Mouse (Mus musculus) kidney, adult 2 months (tissue): ENCODE measurements around the gene Epx. TPM values are rescaled to one million over a fixed set of nuclear protein-coding genes. Genes with fewer than 3 reads are reported as not detected.

Experiments
- DNase-seq: peaks from one replicate; pipeline ENCODE4 v3.0.0; 2021
- H3K27ac ChIP-seq: fragments of 200-500 bp; 2 replicates; pipeline ENCODE4 v1.5.1; 2012; ENCODE audit warnings: low read depth, low read length, control low read depth, inconsistent platforms; ENCODE audit not compliant: insufficient read depth
- H3K27me3 ChIP-seq: fragments of 200-500 bp; replicated peaks from 2 replicates; pipeline ENCODE4 v1.6.1; 2012; ENCODE audit warnings: mild to moderate bottlenecking, moderate library complexity, low read length, inconsistent platforms; ENCODE audit not compliant: control insufficient read depth, insufficient read depth
- H3K36me3 ChIP-seq: fragments of 200-500 bp; 2 replicates; pipeline ENCODE4 v1.6.1; 2012; ENCODE audit warnings: mild to moderate bottlenecking, moderate library complexity, low read length, inconsistent platforms; ENCODE audit not compliant: control insufficient read depth, insufficient read depth
- H3K4me1 ChIP-seq: fragments of 200-500 bp; 2 replicates; pipeline ENCODE4 v1.6.1; 2011; ENCODE audit warnings: low read length; ENCODE audit not compliant: control insufficient read depth, insufficient read depth
- H3K4me3 ChIP-seq: fragments of 200-500 bp; 2 replicates; pipeline ENCODE4 v1.5.1; 2011; ENCODE audit warnings: mild to moderate bottlenecking, low read depth, low read length, control low read depth; ENCODE audit not compliant: insufficient read depth
- CTCF ChIP-seq: fragments of 200-500 bp; conservative IDR thresholded peaks from 2 replicates; pipeline ENCODE4 v1.5.1; 2011; ENCODE audit warnings: low read depth, mild to moderate bottlenecking, control low read depth, low read length, moderate library complexity, mixed read lengths; ENCODE audit not compliant: insufficient read depth, insufficient read length
- POLR2A ChIP-seq: fragments of 200-500 bp; IDR thresholded peaks from one replicate; pipeline ENCODE4 v1.6.1; 2011; ENCODE audit warnings: low read depth, low read length, control low read depth
- WGBS: fragments of 180-500 bp; shearing (Covaris S2); methylation state at CpG from one replicate; pipeline ENCODE4 v1.1.7; 2018; 5-methylcytosine and 5-hydroxymethylcytosine counted together
- polyA plus RNA-seq: library from polyadenylated mRNA; depleted of rRNA; stranded (reverse); fragments of >200 nt; gene quantifications from 2 replicates; pipeline ENCODE4 v1.2.3, GENCODE M21; 2012; rRNA removed

Epx gene
- polyA plus RNA-seq, result not detected in 2 replicates

DNA sequence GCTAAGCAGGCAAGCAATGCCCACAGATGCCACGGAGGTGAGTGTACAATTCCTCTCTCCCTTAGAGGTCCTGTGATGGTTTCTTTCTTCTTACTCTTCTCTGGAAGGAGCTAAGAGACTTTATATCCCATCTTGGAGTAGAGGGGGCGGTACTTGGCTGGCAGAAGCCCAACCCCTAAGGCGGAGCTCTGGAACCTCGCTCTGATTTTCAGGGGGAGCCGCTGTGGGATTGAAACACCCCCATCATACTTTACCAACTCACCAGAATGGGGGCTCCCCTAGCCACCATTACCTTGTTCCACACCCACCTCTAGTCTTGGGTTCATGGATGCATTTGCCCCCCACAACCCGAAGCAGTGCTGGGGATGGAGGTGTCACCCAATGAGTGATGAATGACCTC, at the start of gene Epx:
Gene Epx (minus strand): TSS at position 101 of the 400 bp plus-strand sequence.
- 88% methylated on average over 6 of the region's 6 CpGs for WGBS
- no peak within 1 kb of the TSS for H3K27ac ChIP-seq
- TF ChIP-seq CTCF (no peak), POLR2A (no peak)
- H3K27me3 ChIP-seq, result no peaks in the 10 kb centered on the region
- H3K4me3 ChIP-seq, result no peak within 1 kb of the TSS
- DNase-seq, result no peak
- no peaks in the 10 kb centered on the region for H3K36me3 ChIP-seq
- no peaks in the 10 kb centered on the region for H3K4me1 ChIP-seq

DNA sequence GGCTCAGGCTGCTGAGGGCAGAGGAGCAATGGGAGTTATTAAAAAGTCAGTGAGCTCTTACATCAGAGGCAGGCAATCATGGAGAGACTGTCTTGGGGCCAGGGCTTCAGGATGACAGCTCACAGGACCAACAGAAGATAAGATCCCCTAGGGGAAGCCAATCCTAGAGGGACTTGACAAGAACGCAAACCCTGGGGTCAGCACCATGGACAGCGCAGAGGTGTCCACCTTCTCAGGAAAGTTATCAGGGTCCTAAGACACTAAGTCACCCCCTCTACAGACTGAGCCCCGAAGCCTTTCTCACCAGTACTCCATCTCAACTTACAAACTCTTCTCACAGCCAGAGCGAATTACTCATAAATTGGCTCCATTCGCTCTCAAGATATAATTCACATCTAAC, 45.6 kb upstream of the Epx start, which contains the start of gene Olfr464:
Gene Olfr464 (minus strand): TSS at position 2 of the 400 bp plus-strand sequence.
- no peak for DNase-seq
- H3K4me3 ChIP-seq, result no peak within 1 kb of the TSS
- 33% methylated on average over 5 of the region's 5 CpGs for WGBS
- no peaks in the 10 kb centered on the region for H3K27me3 ChIP-seq
- no peak within 1 kb of the TSS for H3K27ac ChIP-seq
- no peak for TF ChIP-seq POLR2A
- no peak for TF ChIP-seq CTCF
- H3K4me1 ChIP-seq, result no peaks in the 10 kb centered on the region
- H3K36me3 ChIP-seq, result no peaks in the 10 kb centered on the region

GRCm38 (mm10) chr11:87920301-87920700, 45.0 kb upstream of the Epx start:
- Histone ChIP-seq H3K4me1 (no peaks in the 10 kb centered on the region), H3K36me3 (no peaks in the 10 kb centered on the region), H3K27ac (no peak overlapping the region), H3K27me3 (no peaks in the 10 kb centered on the region), H3K4me3 (no peak overlapping the region)
- TF ChIP-seq POLR2A (no peak), CTCF (no peak)
- no peak for DNase-seq
- 67% methylated on average over 2 of the region's 2 CpGs for WGBS

DNA sequence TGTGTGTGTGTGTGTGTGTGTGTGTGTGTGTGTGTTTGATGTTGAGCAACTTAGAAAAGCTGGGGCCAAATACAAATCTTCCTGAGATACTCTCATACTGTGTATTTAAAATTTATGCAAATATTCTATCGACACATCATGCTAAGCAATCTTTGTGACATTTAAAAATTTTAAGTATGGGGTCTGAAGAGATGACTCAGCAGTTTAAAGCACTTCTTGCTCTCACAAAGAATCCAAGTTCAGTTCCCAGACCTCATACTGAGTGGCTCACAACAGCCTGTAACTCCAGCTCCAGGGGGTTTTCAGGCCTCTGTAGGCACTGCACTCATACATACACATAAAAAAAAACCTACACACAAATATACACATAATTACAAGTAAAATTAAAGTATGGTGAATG, 40.7 kb upstream of the Epx start:
- TF ChIP-seq POLR2A (no peak), CTCF (no peak)
- Histone ChIP-seq H3K4me3 (no peak overlapping the region), H3K27ac (no peak overlapping the region), H3K27me3 (no peaks in the 10 kb centered on the region), H3K36me3 (no peaks in the 10 kb centered on the region), H3K4me1 (no peaks in the 10 kb centered on the region)
- WGBS, result 83% methylated on average over 1 of the region's 1 CpGs
- DNase-seq, result no peak

GRCm38 (mm10) chr11:87904331-87904730, 29.0 kb upstream of the Epx start:
- H3K36me3 ChIP-seq, result no peaks in the 10 kb centered on the region
- TF ChIP-seq CTCF, result no peak
- no peak for TF ChIP-seq POLR2A
- H3K4me3 ChIP-seq, result no peak overlapping the region
- H3K27me3 ChIP-seq, result no peaks in the 10 kb centered on the region
- 79% methylated on average over 3 of the region's 3 CpGs for WGBS
- H3K4me1 ChIP-seq, result no peaks in the 10 kb centered on the region
- no peak overlapping the region for H3K27ac ChIP-seq
- DNase-seq, result no peak

GRCm38 (mm10) chr11:87897287-87897686, 22.0 kb upstream of the Epx start, which contains the start of gene Olfr463:
TSS of gene Olfr463 (minus strand) at chr11:87897387.
- DNase-seq, result no peak
- Histone ChIP-seq H3K27ac (no peak within 1 kb of the TSS), H3K4me3 (no peak within 1 kb of the TSS), H3K36me3 (no peaks in the 10 kb centered on the region), H3K27me3 (no peaks in the 10 kb centered on the region), H3K4me1 (no peaks in the 10 kb centered on the region)
- TF ChIP-seq CTCF (no peak), POLR2A (no peak)

DNA sequence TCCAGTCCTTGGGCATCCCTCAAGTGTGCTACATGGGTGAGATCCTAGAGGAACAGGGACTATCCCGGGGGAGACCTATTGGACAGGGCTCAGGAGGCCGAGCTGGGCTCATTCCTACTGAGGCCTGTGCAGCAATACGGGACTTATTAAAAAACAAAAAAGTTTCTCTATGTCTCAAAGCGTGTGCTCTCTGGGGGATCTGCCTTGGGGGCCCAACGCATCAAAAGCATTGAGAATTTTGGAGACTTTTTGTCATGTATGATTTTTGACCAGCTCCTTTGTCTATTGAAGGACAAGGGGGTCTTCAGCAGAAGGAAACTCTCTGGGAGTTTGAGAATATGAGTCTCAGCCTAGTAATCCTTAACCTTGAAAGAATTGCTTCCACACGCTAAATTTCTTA, 16.8 kb upstream of the Epx start, which contains the start of gene Olfr462:
Gene Olfr462 (minus strand): TSS at position 101 of the 400 bp plus-strand sequence.
- H3K4me3 ChIP-seq, result no peak within 1 kb of the TSS
- 92% methylated on average over 6 of the region's 6 CpGs for WGBS
- no peak for DNase-seq
- no peaks in the 10 kb centered on the region for H3K36me3 ChIP-seq
- H3K4me1 ChIP-seq, result no peaks in the 10 kb centered on the region
- H3K27me3 ChIP-seq, result no peaks in the 10 kb centered on the region; the same call in 1 of the 2 replicates
- TF ChIP-seq POLR2A (no peak), CTCF (no peak)
- H3K27ac ChIP-seq, result no peak within 1 kb of the TSS
